Mouse (Mus musculus) stomach, embryonic 15.5 days (tissue): ENCODE data around the gene Lrrc2. TPM values are rescaled to one million over a fixed set of nuclear protein-coding genes. Genes with fewer than 3 reads are reported as not detected.

ENCODE experiments used
- ATAC-seq: fragments of 200-750 bp; cut with Nextera tagmentation; 2 replicates; pipeline ENCODE4 v1.8.0; 2017; ENCODE audit warnings: low read depth, moderate number of reproducible peaks, moderate TSS enrichment; ENCODE audit not compliant: insufficient read depth, low FRiP score
- H3K27ac ChIP-seq: fragments of 300-500 bp; sonication (generic); 2 replicates; pipeline ENCODE4 v1.5.1; 2015; ENCODE audit warnings: mild to moderate bottlenecking, inconsistent platforms
- H3K27me3 ChIP-seq: fragments of 300-500 bp; sonication (generic); replicated peaks from 2 replicates; pipeline ENCODE4 v1.6.1; 2015; ENCODE audit warnings: inconsistent platforms
- H3K36me3 ChIP-seq: fragments of 300-500 bp; sonication (generic); 2 replicates; pipeline ENCODE4 v1.6.1; 2015; ENCODE audit warnings: inconsistent platforms
- H3K4me1 ChIP-seq: fragments of 300-500 bp; sonication (generic); 2 replicates; pipeline ENCODE4 v1.6.1; 2015; ENCODE audit warnings: inconsistent platforms
- H3K4me2 ChIP-seq: fragments of 300-500 bp; sonication (generic); 2 replicates; pipeline ENCODE4 v1.6.1; 2015; ENCODE audit warnings: mild to moderate bottlenecking, inconsistent platforms
- H3K4me3 ChIP-seq: fragments of 300-500 bp; sonication (generic); replicated peaks from 2 replicates; pipeline ENCODE4 v1.5.1; 2015; ENCODE audit warnings: inconsistent platforms
- H3K9ac ChIP-seq: fragments of 300-500 bp; sonication (generic); 2 replicates; pipeline ENCODE4 v1.6.1; 2015; ENCODE audit warnings: inconsistent platforms
- H3K9me3 ChIP-seq: fragments of 300-500 bp; sonication (generic); 2 replicates; pipeline ENCODE4 v1.6.1; 2016; ENCODE audit warnings: inconsistent platforms
- WGBS: fragments of 180-500 bp; shearing (Covaris S2); methylation state at CpG from one replicate; pipeline ENCODE4 v1.1.7; 2015; 5-methylcytosine and 5-hydroxymethylcytosine counted together
- polyA plus RNA-seq: library from polyadenylated mRNA; unstranded; fragments of >200 nt; fragmentation: Nextera tagmentation; extraction: Ambion mirVana; gene quantifications from 2 replicates; pipeline ENCODE4 v1.2.1, GENCODE M21; 2015

Gene Lrrc2
- polyA plus RNA-seq, 1 experiment from 2014 or later, result not detected

- Histone ChIP-seq H3K4me1 (no peaks in the 10 kb centered on the region), H3K27me3 (no peaks in the 10 kb centered on the region), H3K4me2 (no peak overlapping the region), H3K9ac (no peak overlapping the region), H3K36me3 (no peaks in the 10 kb centered on the region), H3K27ac (no peak overlapping the region), H3K9me3 (no peaks in the 10 kb centered on the region), H3K4me3 (no peak overlapping the region)
- no peak for ATAC-seq
- WGBS, result 89% methylated on average over 22 of the region's 22 CpGs
Measured at GRCm38 (mm10) chr9:110965062-110965909, 13.9 kb downstream of the Lrrc2 start.

GRCm38 (mm10) chr9:110965910-110966231 is 14.5 kb downstream of the Lrrc2 start:
- H3K9ac ChIP-seq, result no peak overlapping the region
- no peak for ATAC-seq
- H3K4me1 ChIP-seq, result no peaks in the 10 kb centered on the region
- H3K9me3 ChIP-seq, result no peaks in the 10 kb centered on the region
- H3K4me3 ChIP-seq, result no peak overlapping the region
- WGBS, result 62% methylated on average over 2 of the region's 2 CpGs
- no peak overlapping the region for H3K4me2 ChIP-seq
- no peaks in the 10 kb centered on the region for H3K27me3 ChIP-seq
- no peak overlapping the region for H3K27ac ChIP-seq
- no peaks in the 10 kb centered on the region for H3K36me3 ChIP-seq

- H3K4me3 ChIP-seq, result no peak overlapping the region
- 90% methylated on average over 11 of the region's 11 CpGs for WGBS
- no peak for ATAC-seq
- H3K4me1 ChIP-seq, result no peaks in the 10 kb centered on the region
- no peak overlapping the region for H3K4me2 ChIP-seq
- H3K27ac ChIP-seq, result no peak overlapping the region
- no peaks in the 10 kb centered on the region for H3K9me3 ChIP-seq
- H3K9ac ChIP-seq, result no peak overlapping the region
- H3K27me3 ChIP-seq, result no peaks in the 10 kb centered on the region
- H3K36me3 ChIP-seq, result no peaks in the 10 kb centered on the region
Measured at GRCm38 (mm10) chr9:110979411-110979810, 28.1 kb downstream of the Lrrc2 start.

GRCm38 (mm10) chr9:110982351-110982750 is 31.0 kb downstream of the Lrrc2 start:
- H3K4me2 ChIP-seq, result no peak overlapping the region
- no peaks in the 10 kb centered on the region for H3K36me3 ChIP-seq
- no peaks in the 10 kb centered on the region for H3K27me3 ChIP-seq
- H3K9me3 ChIP-seq, result no peaks in the 10 kb centered on the region
- H3K9ac ChIP-seq, result no peak overlapping the region
- no peak overlapping the region for H3K27ac ChIP-seq
- ATAC-seq, result no peak
- H3K4me1 ChIP-seq, result no peaks in the 10 kb centered on the region
- H3K4me3 ChIP-seq, result no peak overlapping the region
- 57% methylated on average over 4 of the region's 4 CpGs for WGBS

- no peak for ATAC-seq
- WGBS, result 89% methylated on average over 9 of the region's 9 CpGs
- no peaks in the 10 kb centered on the region for H3K27me3 ChIP-seq
Measured at GRCm38 (mm10) chr9:110984096-110984495, 32.8 kb downstream of the Lrrc2 start.

GRCm38 (mm10) chr9:110985541-110985940 is 34.2 kb downstream of the Lrrc2 start:
- Histone ChIP-seq H3K4me1 (no peaks in the 10 kb centered on the region), H3K4me2 (no peak overlapping the region), H3K4me3 (no peak overlapping the region), H3K27me3 (no peaks in the 10 kb centered on the region), H3K36me3 (no peaks in the 10 kb centered on the region), H3K9me3 (no peaks in the 10 kb centered on the region), H3K9ac (no peak overlapping the region), H3K27ac (no peak overlapping the region)
- WGBS, result 88% methylated on average over 5 of the region's 5 CpGs
- ATAC-seq, result no peak

More at GRCm38 (mm10) chr9:110984096-110984495, 32.8 kb downstream of the Lrrc2 start:
- Histone ChIP-seq H3K4me3 (no peak overlapping the region), H3K9me3 (no peaks in the 10 kb centered on the region), H3K27ac (no peak overlapping the region), H3K36me3 (no peaks in the 10 kb centered on the region), H3K4me1 (no peaks in the 10 kb centered on the region), H3K4me2 (no peak overlapping the region), H3K9ac (no peak overlapping the region)

- Histone ChIP-seq H3K27ac (no peak overlapping the region), H3K4me1 (no peaks in the 10 kb centered on the region), H3K4me3 (no peak overlapping the region), H3K27me3 (no peaks in the 10 kb centered on the region), H3K9me3 (no peaks in the 10 kb centered on the region), H3K36me3 (no peaks in the 10 kb centered on the region), H3K4me2 (no peak overlapping the region), H3K9ac (no peak overlapping the region)
- no peak for ATAC-seq
- WGBS, result 86% methylated on average over 8 of the region's 8 CpGs
Measured at GRCm38 (mm10) chr9:110985951-110986350, 34.6 kb downstream of the Lrrc2 start.

GRCm38 (mm10) chr9:110987331-110987730 is 36.0 kb downstream of the Lrrc2 start:
- no peak overlapping the region for H3K27ac ChIP-seq
- H3K4me3 ChIP-seq, result no peak overlapping the region
- H3K9ac ChIP-seq, result no peak overlapping the region
- no peak for ATAC-seq
- WGBS, result 70% methylated on average over 4 of the region's 4 CpGs
- no peak overlapping the region for H3K4me2 ChIP-seq
- H3K9me3 ChIP-seq, result no peaks in the 10 kb centered on the region
- H3K27me3 ChIP-seq, result no peaks in the 10 kb centered on the region
- H3K36me3 ChIP-seq, result no peaks in the 10 kb centered on the region
- no peaks in the 10 kb centered on the region for H3K4me1 ChIP-seq

GRCm38 (mm10) chr9:110988078-110988477 is 36.7 kb downstream of the Lrrc2 start:
- H3K4me1 ChIP-seq, result no peaks in the 10 kb centered on the region
- WGBS, result 67% methylated on average over 3 of the region's 3 CpGs
- no peak for ATAC-seq
- no peak overlapping the region for H3K9ac ChIP-seq
- no peak overlapping the region for H3K4me2 ChIP-seq
- no peaks in the 10 kb centered on the region for H3K9me3 ChIP-seq
- H3K27ac ChIP-seq, result no peak overlapping the region
- no peak overlapping the region for H3K4me3 ChIP-seq
- H3K36me3 ChIP-seq, result no peaks in the 10 kb centered on the region
- H3K27me3 ChIP-seq, result no peaks in the 10 kb centered on the region

GRCm38 (mm10) chr9:110989141-110989540 is 37.8 kb downstream of the Lrrc2 start:
- H3K36me3 ChIP-seq, result no peaks in the 10 kb centered on the region
- no peak overlapping the region for H3K4me2 ChIP-seq
- 58% methylated on average over 4 of the region's 4 CpGs for WGBS
- H3K27me3 ChIP-seq, result no peaks in the 10 kb centered on the region
- no peak overlapping the region for H3K27ac ChIP-seq
- H3K9me3 ChIP-seq, result no peaks in the 10 kb centered on the region
- no peak overlapping the region for H3K9ac ChIP-seq
- H3K4me3 ChIP-seq, result no peak overlapping the region
- no peaks in the 10 kb centered on the region for H3K4me1 ChIP-seq
- ATAC-seq, result no peak

- Histone ChIP-seq H3K4me3 (no peak overlapping the region), H3K9me3 (no peaks in the 10 kb centered on the region), H3K27ac (no peak overlapping the region), H3K4me1 (no peaks in the 10 kb centered on the region), H3K36me3 (no peaks in the 10 kb centered on the region), H3K27me3 (no peaks in the 10 kb centered on the region), H3K9ac (no peak overlapping the region), H3K4me2 (no peak overlapping the region)
- no peak for ATAC-seq
- WGBS, result 87% methylated on average over 2 of the region's 2 CpGs
Measured at GRCm38 (mm10) chr9:110989543-110989942, 38.2 kb downstream of the Lrrc2 start.

GRCm38 (mm10) chr9:110990204-110990603 is 38.9 kb downstream of the Lrrc2 start, which contains the start of gene Rtp3:
Rtp3 (minus strand) TSS chr9:110990583.
- Histone ChIP-seq H3K9ac (no peak within 1 kb of the TSS), H3K36me3 (no peaks in the 10 kb centered on the region), H3K4me3 (no peak within 1 kb of the TSS), H3K9me3 (no peaks in the 10 kb centered on the region), H3K27ac (no peak within 1 kb of the TSS), H3K4me2 (no peak within 1 kb of the TSS), H3K27me3 (no peaks in the 10 kb centered on the region), H3K4me1 (0 out of 2 replicates have a peak, but pooled peaks cover 3% of the 10 kb centered on the region)
- WGBS, result 55% methylated on average over 6 of the region's 6 CpGs
- ATAC-seq, result no peak
